Mouse (Mus musculus) layer of hippocampus, postnatal 36 days (tissue): ENCODE data around the gene Gm21921. TPM values are rescaled to one million over a fixed set of nuclear protein-coding genes. Genes with fewer than 3 reads are reported as not detected.
"Not testable (repeated sequence)": the region's sequence is repeated elsewhere in the genome, so short reads cannot be mapped to it uniquely, and the experiment has no call there.

ENCODE experiments used
- DNase-seq, 2 experiments: peaks; one replicate each; pipeline ENCODE4 v3.0.0; 2022
- total RNA-seq, 2 experiments: library from RNA; stranded (reverse); gene quantifications; 2 replicates each; pipeline ENCODE4 v1.2.3; 2021

The Gm21921 gene
- total RNA-seq = not detected

GRCm38 (mm10) chrY:24796143-24796542 is at the start of gene Gm21921:
Gene Gm21921, minus strand, starts transcription at chrY:24796243.
- not testable (repeated sequence) for DNase-seq
